Mouse (Mus musculus): ENCODE results near the gene Cyb561. TPM values are rescaled to one million over a fixed set of nuclear protein-coding genes. Genes with fewer than 3 reads are reported as not detected.

Gene Cyb561
- polyA plus RNA-seq, 1 experiment from 2014 or later = 15.5 TPM

DNA sequence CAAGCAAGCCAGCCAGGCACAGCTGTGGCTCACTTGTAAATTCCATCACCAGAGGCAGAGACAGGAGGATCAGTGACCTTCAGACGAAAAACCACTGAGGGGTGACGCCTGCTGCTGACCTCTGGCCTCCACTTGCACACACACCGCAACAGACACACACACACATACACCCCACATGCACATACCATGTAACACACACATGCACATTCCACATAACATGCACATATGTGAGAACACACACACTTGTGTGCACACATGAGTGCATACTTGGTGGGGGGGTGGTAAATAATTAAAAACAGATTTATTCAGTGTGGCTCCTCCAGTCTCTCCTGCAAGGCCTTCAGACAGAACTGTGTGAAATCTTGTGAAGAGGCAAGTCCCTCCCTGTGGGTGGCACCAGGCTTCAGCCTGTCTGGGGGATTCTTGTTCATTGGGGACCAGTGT is 1.5 kb downstream of the Cyb561 start:
- Histone ChIP-seq H3K27ac (0 out of 2 replicates have a peak overlapping the region, but pooled peaks have one; percentile 12), H3K4me2 (no peak overlapping the region), H3K4me1 (peaks cover 17% of the 10 kb centered on the region), H3K36me3 (no peaks in the 10 kb centered on the region), H3K9me3 (no peaks in the 10 kb centered on the region), H3K27me3 (no peaks in the 10 kb centered on the region), H3K9ac (no peak overlapping the region), H3K4me3 (no peak overlapping the region)
- ATAC-seq (ENCODE audit: insufficient number of reproducible peaks, insufficient read depth, low FRiP score, low TSS enrichment, low read depth) = 0 out of 2 replicates have a peak, but pooled peaks have one; percentile 34
- 27% methylated on average over 3 of the region's 3 CpGs for WGBS

DNA sequence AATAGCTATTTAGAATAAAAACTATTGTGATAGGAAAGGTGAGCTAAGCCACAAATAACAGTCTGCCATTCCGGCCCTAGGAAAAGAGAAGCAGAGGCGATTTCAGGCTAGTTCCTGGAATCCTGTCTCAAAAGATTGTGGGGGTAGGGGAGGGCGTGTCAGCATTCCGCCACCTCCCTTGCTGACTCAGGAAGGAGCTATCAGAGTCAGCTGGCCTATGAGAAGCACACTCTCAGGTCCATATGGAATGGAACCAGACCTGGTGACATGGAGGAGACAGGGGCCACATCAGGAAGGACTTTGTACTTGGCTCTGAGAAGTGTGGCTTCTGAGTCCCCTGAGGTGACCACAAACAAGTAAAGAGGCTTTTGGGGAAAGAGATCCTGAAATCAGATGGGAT is 2.6 kb downstream of the Cyb561 start:
- no peak overlapping the region for H3K9ac ChIP-seq
- H3K27me3 ChIP-seq = peaks cover under 1% of the 10 kb centered on the region; the same call in 1 of the 2 replicates
- peaks cover 22% of the 10 kb centered on the region for H3K4me1 ChIP-seq
- H3K27ac ChIP-seq = no peak overlapping the region
- no peak overlapping the region for H3K4me3 ChIP-seq
- H3K9me3 ChIP-seq = no peaks in the 10 kb centered on the region
- no peak overlapping the region for H3K4me2 ChIP-seq
- ATAC-seq (ENCODE audit: insufficient number of reproducible peaks, insufficient read depth, low FRiP score, low TSS enrichment, low read depth) = no peak
- WGBS = 67% methylated on average over 4 of the region's 4 CpGs
- no peaks in the 10 kb centered on the region for H3K36me3 ChIP-seq

DNA sequence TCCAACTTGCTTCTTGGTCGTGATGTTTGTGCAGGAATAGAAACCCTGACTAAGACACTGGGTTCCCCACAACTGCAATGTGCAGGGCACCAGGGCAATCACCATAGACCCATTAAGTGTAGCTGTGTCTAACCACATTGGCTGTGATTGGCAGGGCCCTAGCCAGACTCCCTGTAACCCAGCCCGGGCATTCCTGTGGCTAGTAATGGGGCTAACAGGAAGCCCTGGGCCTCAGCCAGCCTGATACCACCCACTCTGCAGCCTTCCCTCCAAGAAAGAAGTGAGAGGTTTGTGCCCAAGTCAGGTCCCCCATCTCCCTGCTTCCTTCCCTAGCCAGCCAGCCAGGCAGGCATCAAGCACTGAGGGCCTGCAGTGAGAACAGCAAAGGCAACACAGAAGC is 4.9 kb downstream of the Cyb561 start:
- H3K27me3 ChIP-seq = peaks cover 23% of the 10 kb centered on the region
- peaks cover 39% of the 10 kb centered on the region for H3K4me1 ChIP-seq
- H3K27ac ChIP-seq = peak overlapping the region; percentile 39; the same call in 1 of the 2 replicates
- WGBS = 70% methylated on average over 2 of the region's 2 CpGs
- no peak overlapping the region for H3K4me2 ChIP-seq
- H3K9me3 ChIP-seq = no peaks in the 10 kb centered on the region
- no peak overlapping the region for H3K9ac ChIP-seq
- no peak overlapping the region for H3K4me3 ChIP-seq
- no peaks in the 10 kb centered on the region for H3K36me3 ChIP-seq
- no peak for ATAC-seq (ENCODE audit: insufficient number of reproducible peaks, insufficient read depth, low FRiP score, low TSS enrichment, low read depth)

DNA sequence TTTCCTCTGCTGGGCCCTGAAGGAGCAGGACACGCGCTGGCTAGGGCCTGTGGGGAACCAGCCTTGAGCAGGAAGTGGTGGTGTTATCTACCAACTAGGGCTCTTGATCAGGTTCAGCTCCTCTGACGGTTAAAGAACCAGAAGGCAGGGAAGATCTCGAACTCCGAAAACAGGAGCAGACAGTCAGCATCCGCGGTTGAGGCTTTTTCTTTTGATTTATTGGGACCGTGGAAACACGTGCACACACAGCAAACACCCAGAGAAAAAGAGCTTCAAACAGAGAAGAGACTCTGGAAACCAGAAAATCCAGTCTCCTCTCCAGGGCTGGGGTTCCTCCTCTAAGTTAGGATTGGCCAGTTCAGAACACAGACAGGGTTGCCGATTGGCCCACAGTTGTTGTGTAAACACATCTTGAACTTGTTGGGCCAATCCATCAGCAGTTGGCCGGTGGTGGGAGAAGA is 6.4 kb downstream of the Cyb561 start:
- WGBS = 35% methylated on average over 11 of the region's 11 CpGs
- Histone ChIP-seq H3K27me3 (peaks cover 32% of the 10 kb centered on the region), H3K9ac (no peak overlapping the region), H3K4me1 (peaks cover 41% of the 10 kb centered on the region), H3K9me3 (no peaks in the 10 kb centered on the region), H3K4me3 (no peak overlapping the region), H3K27ac (peak overlapping the region; percentile 41; the same call in 1 of the 2 replicates), H3K36me3 (no peaks in the 10 kb centered on the region), H3K4me2 (no peak overlapping the region)
- no peak for ATAC-seq (ENCODE audit: insufficient number of reproducible peaks, insufficient read depth, low FRiP score, low TSS enrichment, low read depth)

DNA sequence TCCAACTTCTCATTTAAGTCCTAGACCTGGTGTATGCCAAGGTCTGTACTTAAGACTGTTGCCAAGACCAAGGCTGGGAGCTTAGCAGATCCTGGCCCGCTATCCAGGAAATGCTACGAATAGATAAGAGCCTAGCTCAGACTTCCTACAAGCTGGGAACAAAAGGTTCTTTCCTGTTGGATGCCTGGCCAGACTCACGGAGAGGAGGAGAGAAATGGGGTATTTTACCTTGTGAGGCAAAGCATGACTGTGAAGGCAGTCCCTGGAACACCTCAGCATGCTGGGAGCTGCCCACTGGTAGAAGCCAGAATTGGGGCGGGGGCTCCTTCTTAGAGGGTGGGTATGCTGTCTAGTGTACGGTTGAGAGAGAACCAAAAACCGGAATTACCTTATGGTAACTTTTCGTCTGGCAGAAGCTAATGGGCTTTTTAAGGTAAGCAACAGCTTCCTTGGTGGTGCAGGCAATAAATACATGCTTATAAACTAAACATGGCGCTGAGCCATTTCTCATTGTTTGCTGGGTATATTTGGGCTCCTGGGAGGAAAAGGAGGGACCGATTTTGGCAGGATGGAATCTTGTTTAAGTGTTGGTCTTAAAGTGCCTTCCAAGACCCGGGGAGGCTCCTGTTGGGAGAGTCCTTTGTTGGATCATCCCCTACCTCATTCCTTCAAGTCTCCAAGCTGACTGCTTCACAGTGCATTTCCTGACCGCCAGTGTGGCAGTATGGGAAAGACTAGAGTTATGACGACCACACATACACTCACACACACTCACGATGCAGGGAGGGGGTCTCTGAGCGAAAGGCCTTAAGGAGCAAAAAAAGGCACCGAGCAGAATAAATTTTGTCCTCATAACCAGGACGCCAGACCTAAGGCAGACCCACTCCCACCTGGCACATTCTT is 8.1 kb downstream of the Cyb561 start:
- Histone ChIP-seq H3K9me3 (no peaks in the 10 kb centered on the region), H3K27me3 (peaks cover 32% of the 10 kb centered on the region), H3K4me3 (peak overlapping the region; percentile 62), H3K36me3 (no peaks in the 10 kb centered on the region), H3K4me1 (peaks cover 32% of the 10 kb centered on the region), H3K4me2 (peak overlapping the region; percentile 90), H3K9ac (no peak overlapping the region), H3K27ac (peak overlapping the region; percentile 28; the same call in 1 of the 2 replicates)
- ATAC-seq (ENCODE audit: insufficient number of reproducible peaks, insufficient read depth, low FRiP score, low TSS enrichment, low read depth) = no peak
- WGBS = 76% methylated on average over 16 of the region's 16 CpGs

DNA sequence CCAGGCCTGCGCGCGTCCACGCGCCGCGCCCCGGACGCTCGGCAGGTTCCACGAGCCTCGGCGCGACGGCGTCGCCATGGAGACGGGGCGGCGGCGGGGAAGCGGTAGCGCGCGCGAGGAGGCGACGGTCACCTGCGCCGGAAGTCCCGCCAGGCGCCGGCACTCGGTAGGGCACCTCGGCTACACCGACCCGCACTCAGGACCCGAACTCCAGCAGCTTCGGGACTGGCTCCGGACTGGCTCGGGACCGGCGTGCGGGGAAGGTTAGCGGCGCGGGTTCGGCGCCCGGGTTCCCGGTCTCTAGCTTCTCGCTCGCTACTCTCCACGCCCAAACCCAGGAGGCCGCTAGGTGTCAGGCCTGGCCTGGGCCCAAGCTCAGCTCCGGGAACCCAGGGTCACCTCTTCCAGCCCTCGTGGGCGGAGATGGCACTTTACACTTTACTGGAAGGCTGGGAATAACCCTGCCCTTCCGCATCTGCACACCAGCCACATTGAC is 9.0 kb downstream of the Cyb561 start:
- Histone ChIP-seq H3K4me3 (peak overlapping the region; percentile 62), H3K36me3 (no peaks in the 10 kb centered on the region), H3K27ac (0 out of 2 replicates have a peak overlapping the region, but pooled peaks have one; percentile 4), H3K9ac (peak overlapping the region; percentile 69), H3K27me3 (peaks cover 32% of the 10 kb centered on the region), H3K4me2 (peak overlapping the region; percentile 90), H3K4me1 (peaks cover 32% of the 10 kb centered on the region), H3K9me3 (no peaks in the 10 kb centered on the region)
- WGBS = under 1% methylated on average over 59 of the region's 59 CpGs
- ATAC-seq (ENCODE audit: insufficient number of reproducible peaks, insufficient read depth, low FRiP score, low TSS enrichment, low read depth) = no peak

DNA sequence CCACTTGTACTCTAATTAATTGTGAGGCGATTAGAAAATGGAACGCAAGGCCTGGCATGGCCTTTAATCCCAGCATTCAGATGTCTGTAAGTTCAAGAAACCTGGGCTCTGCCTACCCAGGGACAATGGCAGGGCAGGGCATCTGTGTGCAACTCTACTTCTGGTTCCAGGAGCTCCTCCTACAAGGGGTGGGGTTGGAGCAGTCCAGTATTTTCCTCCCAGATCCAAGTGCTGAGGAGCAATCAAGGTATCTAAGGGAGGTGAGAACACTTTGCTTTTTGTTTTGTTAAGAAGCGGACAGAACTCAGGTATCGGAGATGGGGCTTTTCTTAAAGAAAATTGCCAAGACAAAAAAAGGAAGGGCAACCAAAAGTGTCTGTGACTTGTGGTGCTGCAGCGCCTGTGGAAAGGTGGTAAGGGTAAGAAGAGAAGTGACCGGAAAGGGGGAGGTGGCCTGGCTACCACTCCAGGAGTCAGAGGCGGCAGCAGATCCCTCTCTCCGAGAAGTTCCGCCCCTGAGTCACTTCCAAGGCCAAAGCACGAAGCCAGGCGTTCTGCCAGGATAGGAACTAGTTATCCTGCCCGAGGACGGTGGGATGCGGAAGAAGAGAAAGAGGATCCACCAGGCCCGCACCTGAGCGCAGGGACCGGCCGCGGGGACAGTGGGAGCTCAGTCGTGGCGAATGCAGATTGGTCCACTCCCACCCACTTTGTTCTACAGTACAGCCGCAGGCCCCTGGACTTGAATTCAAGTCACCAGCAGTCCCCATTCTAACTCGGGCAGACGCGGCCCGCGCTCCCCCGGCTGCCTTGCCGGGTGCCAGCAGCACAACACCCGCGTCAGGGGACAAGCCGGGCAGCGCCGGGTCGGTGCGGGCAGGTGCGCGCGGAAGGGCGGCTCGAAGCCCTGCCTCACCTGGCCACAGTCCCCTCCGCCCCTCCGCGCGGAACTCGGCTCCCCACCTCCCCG is 9.7 kb downstream of the Cyb561 start:
- no peaks in the 10 kb centered on the region for H3K9me3 ChIP-seq
- 0 out of 2 replicates have a peak overlapping the region, but pooled peaks have one; percentile 33 for H3K27ac ChIP-seq
- H3K9ac ChIP-seq = peak overlapping the region; percentile 69
- H3K36me3 ChIP-seq = no peaks in the 10 kb centered on the region
- peaks cover 32% of the 10 kb centered on the region for H3K27me3 ChIP-seq
- peak overlapping the region; percentile 90 for H3K4me2 ChIP-seq
- peaks cover 30% of the 10 kb centered on the region for H3K4me1 ChIP-seq
- WGBS = 5% methylated on average over 46 of the region's 47 CpGs
- ATAC-seq (ENCODE audit: insufficient number of reproducible peaks, insufficient read depth, low FRiP score, low TSS enrichment, low read depth) = no peak
- H3K4me3 ChIP-seq = peak overlapping the region; percentile 62

DNA sequence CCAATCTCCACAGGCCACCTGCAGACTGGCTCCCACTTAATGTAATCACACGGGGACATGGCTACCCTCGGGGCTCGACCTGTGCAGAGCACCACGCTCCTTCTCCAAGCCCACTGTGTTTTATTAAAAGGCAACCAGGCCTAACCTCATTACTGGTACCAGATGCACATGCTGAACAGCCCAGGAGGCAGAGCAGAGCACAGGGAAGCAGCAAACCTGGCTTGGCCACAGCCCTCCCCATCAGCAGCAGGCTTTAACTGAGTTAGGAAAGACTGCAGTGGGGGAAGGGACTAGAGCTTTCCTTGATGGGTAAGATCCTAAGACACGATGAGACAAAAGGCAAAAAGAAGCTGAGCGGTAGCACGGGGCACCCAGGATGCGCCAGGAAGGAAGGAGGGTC is 11.2 kb downstream of the Cyb561 start:
- Histone ChIP-seq H3K27me3 (peaks cover 32% of the 10 kb centered on the region), H3K9ac (no peak overlapping the region), H3K9me3 (no peaks in the 10 kb centered on the region), H3K27ac (no peak overlapping the region), H3K36me3 (no peaks in the 10 kb centered on the region), H3K4me2 (no peak overlapping the region), H3K4me3 (no peak overlapping the region), H3K4me1 (peaks cover 27% of the 10 kb centered on the region)
- WGBS = 43% methylated on average over 8 of the region's 8 CpGs
- no peak for ATAC-seq (ENCODE audit: insufficient number of reproducible peaks, insufficient read depth, low FRiP score, low TSS enrichment, low read depth)

DNA sequence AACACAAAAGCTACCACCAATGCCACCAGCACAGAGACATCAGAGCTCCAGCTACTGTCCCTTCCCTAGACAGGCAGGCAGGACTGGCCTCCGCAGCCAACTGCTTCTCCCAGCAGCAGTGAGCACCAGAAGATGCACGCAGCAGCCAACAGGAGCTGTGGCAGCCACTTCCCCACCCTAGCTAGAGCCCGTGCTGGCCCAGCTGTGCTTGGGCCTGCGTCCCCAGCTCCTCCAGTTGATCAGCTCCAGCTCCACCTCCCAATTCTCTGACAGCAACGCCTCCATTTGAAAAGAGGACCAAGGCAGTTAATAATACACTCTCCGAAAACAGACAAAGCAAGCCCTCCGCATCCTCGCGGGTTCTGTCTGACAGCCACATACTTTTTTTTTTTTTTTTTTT is 14.4 kb downstream of the Cyb561 start:
- Histone ChIP-seq H3K9me3 (no peaks in the 10 kb centered on the region), H3K9ac (no peak overlapping the region), H3K27ac (no peak overlapping the region), H3K4me1 (peaks cover 10% of the 10 kb centered on the region), H3K36me3 (no peaks in the 10 kb centered on the region), H3K4me3 (no peak overlapping the region), H3K27me3 (peaks cover 14% of the 10 kb centered on the region), H3K4me2 (no peak overlapping the region)
- ATAC-seq (ENCODE audit: insufficient number of reproducible peaks, insufficient read depth, low FRiP score, low TSS enrichment, low read depth) = no peak
- 63% methylated on average over 9 of the region's 9 CpGs for WGBS

DNA sequence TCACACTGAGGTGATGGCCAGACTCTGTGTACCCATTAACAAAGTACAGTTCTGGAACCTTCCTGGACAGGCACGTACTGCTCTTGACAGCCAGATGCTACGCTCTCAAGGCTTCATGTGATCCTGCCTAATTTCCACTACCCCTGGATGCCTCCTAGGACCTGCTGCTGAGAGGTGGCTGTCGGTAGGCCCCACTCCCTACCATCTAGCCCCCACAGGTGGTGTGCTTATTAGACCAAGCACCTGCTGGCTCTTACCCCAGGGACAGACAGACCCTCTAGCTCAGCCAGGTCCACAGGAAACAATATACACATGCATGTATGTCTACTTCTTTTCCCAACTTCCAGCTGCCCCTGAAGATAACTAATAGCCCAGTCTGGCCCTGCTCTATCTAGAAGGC is 16.2 kb downstream of the Cyb561 start:
- 88% methylated on average over 3 of the region's 3 CpGs for WGBS

DNA sequence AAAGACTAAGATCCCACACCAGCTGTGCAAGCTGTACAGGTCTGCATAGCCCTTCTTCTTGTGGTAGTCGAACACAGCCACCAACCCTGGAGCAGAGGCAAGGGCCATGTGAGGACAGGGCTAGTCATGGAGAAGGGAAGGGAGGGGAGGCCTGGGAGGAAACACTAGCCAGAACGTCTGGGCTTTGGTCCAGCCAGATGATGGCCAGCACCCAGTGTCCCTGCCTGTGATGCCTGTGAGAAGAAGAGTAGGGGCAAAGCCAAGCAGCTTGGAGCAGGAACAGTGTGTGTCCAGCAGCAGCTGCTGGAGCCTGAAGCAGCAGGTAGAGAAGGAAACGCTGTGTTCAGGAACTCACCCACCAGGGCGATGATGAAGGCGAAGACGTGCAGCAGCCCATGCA is 16.9 kb downstream of the Cyb561 start:
- Histone ChIP-seq H3K27ac (no peak overlapping the region), H3K4me3 (no peak overlapping the region), H3K4me2 (no peak overlapping the region), H3K9ac (no peak overlapping the region), H3K9me3 (no peaks in the 10 kb centered on the region), H3K4me1 (no peaks in the 10 kb centered on the region), H3K36me3 (no peaks in the 10 kb centered on the region), H3K27me3 (no peaks in the 10 kb centered on the region)
- WGBS = 87% methylated on average over 6 of the region's 6 CpGs
- no peak for ATAC-seq (ENCODE audit: insufficient number of reproducible peaks, insufficient read depth, low FRiP score, low TSS enrichment, low read depth)

More for the DNA sequence above, 16.2 kb downstream of the Cyb561 start:
- Histone ChIP-seq H3K27ac (no peak overlapping the region), H3K9ac (no peak overlapping the region), H3K27me3 (no peaks in the 10 kb centered on the region), H3K4me2 (no peak overlapping the region), H3K4me3 (no peak overlapping the region), H3K36me3 (no peaks in the 10 kb centered on the region), H3K4me1 (no peaks in the 10 kb centered on the region), H3K9me3 (no peaks in the 10 kb centered on the region)
- ATAC-seq (ENCODE audit: insufficient number of reproducible peaks, insufficient read depth, low FRiP score, low TSS enrichment, low read depth) = no peak
